Mouse (Mus musculus): ENCODE data around the gene Zfhx3.

DNA sequence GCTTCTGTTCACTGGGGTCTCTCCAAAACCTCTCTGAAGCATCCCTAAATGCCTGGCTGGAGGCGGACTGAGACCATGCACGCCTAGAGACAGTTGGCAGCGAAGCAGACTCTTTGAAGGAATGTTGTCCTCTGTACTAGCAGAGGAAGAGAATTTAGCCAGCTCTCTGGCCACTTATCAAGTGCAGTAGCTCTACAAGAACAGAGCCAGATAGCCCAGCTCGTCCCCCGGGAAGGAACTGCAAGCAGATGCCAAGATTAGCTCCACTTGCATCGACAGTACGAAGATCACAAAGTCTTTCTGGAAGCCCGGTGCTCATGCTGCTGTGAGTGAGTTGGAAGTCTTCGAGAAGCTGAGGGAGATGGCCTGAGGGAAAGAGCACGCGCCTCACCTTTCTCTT, 983.7 kb downstream of the Zfhx3 start:
- no peak for TF ChIP-seq EP300 (IDR thresholded peaks at IDR 0.05; ENCODE audit: insufficient read depth, low read depth, low read length)
- no peak for TF ChIP-seq CTCF (IDR thresholded peaks at IDR 0.05; ENCODE audit: low read depth, low read length)
